Mouse (Mus musculus): Measurements from ENCODE around the gene Bex2.
"Not testable (repeated sequence)": the region's sequence is repeated elsewhere in the genome, so short reads cannot be mapped to it uniquely, and the experiment has no call there.

Bex2 gene

GRCm38 (mm10) chrX:136068020-136068419 is at the start of gene Bex2:
Gene Bex2 (minus strand): TSS chrX:136068236.
- DNase-seq (ENCODE audit: low read depth, low spot score), result not testable (repeated sequence)

GRCm38 (mm10) chrX:136115419-136115961 is 47.5 kb upstream of the Bex2 start:
- DNase-seq (ENCODE audit: low read depth, low spot score), result peak; percentile 46

- no peak for DNase-seq (ENCODE audit: low read depth, low spot score)
Measured at GRCm38 (mm10) chrX:136115015-136115414, 47.0 kb upstream of the Bex2 start.

- peak; percentile 34 for DNase-seq (ENCODE audit: low read depth, low spot score)
Measured at GRCm38 (mm10) chrX:136107942-136108341, 39.9 kb upstream of the Bex2 start.

GRCm38 (mm10) chrX:136104724-136105088 is 36.7 kb upstream of the Bex2 start:
- no peak for DNase-seq (ENCODE audit: low read depth, low spot score)

GRCm38 (mm10) chrX:136104046-136104723 is 36.1 kb upstream of the Bex2 start:
- DNase-seq (ENCODE audit: low read depth, low spot score), result no peak

- DNase-seq (ENCODE audit: low read depth, low spot score), result no peak
Measured at GRCm38 (mm10) chrX:136094421-136094820, 26.4 kb upstream of the Bex2 start.

- DNase-seq (ENCODE audit: low read depth, low spot score), result no peak
Measured at GRCm38 (mm10) chrX:136092497-136093279, 24.7 kb upstream of the Bex2 start.

- DNase-seq (ENCODE audit: low read depth, low spot score), result no peak
Measured at GRCm38 (mm10) chrX:136085155-136085554, 17.1 kb upstream of the Bex2 start, which contains the start of gene Nxf3. Gene Nxf3 (minus strand): TSS chrX:136085255.

- peak; percentile 29 for DNase-seq (ENCODE audit: low read depth, low spot score)
Measured at GRCm38 (mm10) chrX:136067201-136067991, 640 bp downstream of the Bex2 start.

GRCm38 (mm10) chrX:136060698-136061097 is 7.3 kb downstream of the Bex2 start:
- no peak for DNase-seq (ENCODE audit: low read depth, low spot score)

GRCm38 (mm10) chrX:136051219-136051618 is 16.8 kb downstream of the Bex2 start:
- DNase-seq (ENCODE audit: low read depth, low spot score), result no peak

GRCm38 (mm10) chrX:136047528-136047927 is 20.5 kb downstream of the Bex2 start:
- peak; percentile 60 for DNase-seq (ENCODE audit: low read depth, low spot score)

- DNase-seq (ENCODE audit: low read depth, low spot score), result no peak
Measured at GRCm38 (mm10) chrX:136043726-136044125, 24.3 kb downstream of the Bex2 start.

GRCm38 (mm10) chrX:136032799-136033763 is 35.0 kb downstream of the Bex2 start, which contains the start of gene Arxes1:
Gene Arxes1 (plus strand): TSS chrX:136033367.
- peak; percentile 9 for DNase-seq (ENCODE audit: low read depth, low spot score)

GRCm38 (mm10) chrX:136030331-136030730 is 37.7 kb downstream of the Bex2 start:
- no peak for DNase-seq (ENCODE audit: low read depth, low spot score)
